Mouse (Mus musculus) layer of hippocampus, adult 11-12 months (tissue): ENCODE data around the gene Eci2.
"Not testable (repeated sequence)": the region's sequence is repeated elsewhere in the genome, so short reads cannot be mapped to it uniquely, and the experiment has no call there.

ENCODE experiments used
- DNase-seq: peaks from one replicate; pipeline ENCODE4 v3.0.0; 2022; ENCODE audit warnings: low spot score

Eci2 gene

GRCm38 (mm10) chr13:34991581-34992273 lies 35.2 kb downstream of the Eci2 start:
- no peak for DNase-seq

GRCm38 (mm10) chr13:34983479-34983878 lies 43.4 kb downstream of the Eci2 start:
- not testable (repeated sequence) for DNase-seq

GRCm38 (mm10) chr13:34978635-34979034 lies 48.3 kb downstream of the Eci2 start:
- not testable (repeated sequence) for DNase-seq

- no peak for DNase-seq
Observed at GRCm38 (mm10) chr13:34977410-34977809, 49.5 kb downstream of the Eci2 start.

GRCm38 (mm10) chr13:34976116-34976515 lies 50.8 kb downstream of the Eci2 start:
- DNase-seq, result no peak

GRCm38 (mm10) chr13:34973770-34974169 lies 53.1 kb downstream of the Eci2 start:
- no peak for DNase-seq

- DNase-seq, result no peak
Observed at GRCm38 (mm10) chr13:34973149-34973548, 53.7 kb downstream of the Eci2 start.

GRCm38 (mm10) chr13:34972456-34972855 lies 54.4 kb downstream of the Eci2 start:
- not testable (repeated sequence) for DNase-seq

GRCm38 (mm10) chr13:34965647-34966046 lies 61.2 kb downstream of the Eci2 start:
- DNase-seq, result not testable (repeated sequence)

- no peak for DNase-seq
Observed at GRCm38 (mm10) chr13:34964866-34965265, 62.0 kb downstream of the Eci2 start.

GRCm38 (mm10) chr13:34964419-34964818 lies 62.5 kb downstream of the Eci2 start:
- DNase-seq, result no peak

GRCm38 (mm10) chr13:34963511-34964397 lies 63.1 kb downstream of the Eci2 start, which contains the start of gene Eci3:
Eci3 (minus strand) TSS chr13:34963810.
- DNase-seq, result peak; percentile 12

- no peak for DNase-seq
Observed at GRCm38 (mm10) chr13:34960996-34961770, 65.7 kb downstream of the Eci2 start.

GRCm38 (mm10) chr13:34958158-34958557 lies 68.7 kb downstream of the Eci2 start:
- DNase-seq, result not testable (repeated sequence)

GRCm38 (mm10) chr13:34956901-34957300 lies 70.0 kb downstream of the Eci2 start:
- DNase-seq, result no peak

GRCm38 (mm10) chr13:34951437-34951836 lies 75.5 kb downstream of the Eci2 start:
- not testable (repeated sequence) for DNase-seq

- DNase-seq, result no peak
Observed at GRCm38 (mm10) chr13:34942370-34942769, 84.5 kb downstream of the Eci2 start.

- peak; percentile 29 for DNase-seq
Observed at GRCm38 (mm10) chr13:34934931-34935644, 91.8 kb downstream of the Eci2 start.
